Mouse (Mus musculus): ENCODE measurements around the gene Map2k5. TPM values are rescaled to one million over a fixed set of nuclear protein-coding genes. Genes with fewer than 3 reads are reported as not detected.

The Map2k5 gene
- 15.8 and 20.0 TPM in 2 replicates for total RNA-seq (2023)

DNA sequence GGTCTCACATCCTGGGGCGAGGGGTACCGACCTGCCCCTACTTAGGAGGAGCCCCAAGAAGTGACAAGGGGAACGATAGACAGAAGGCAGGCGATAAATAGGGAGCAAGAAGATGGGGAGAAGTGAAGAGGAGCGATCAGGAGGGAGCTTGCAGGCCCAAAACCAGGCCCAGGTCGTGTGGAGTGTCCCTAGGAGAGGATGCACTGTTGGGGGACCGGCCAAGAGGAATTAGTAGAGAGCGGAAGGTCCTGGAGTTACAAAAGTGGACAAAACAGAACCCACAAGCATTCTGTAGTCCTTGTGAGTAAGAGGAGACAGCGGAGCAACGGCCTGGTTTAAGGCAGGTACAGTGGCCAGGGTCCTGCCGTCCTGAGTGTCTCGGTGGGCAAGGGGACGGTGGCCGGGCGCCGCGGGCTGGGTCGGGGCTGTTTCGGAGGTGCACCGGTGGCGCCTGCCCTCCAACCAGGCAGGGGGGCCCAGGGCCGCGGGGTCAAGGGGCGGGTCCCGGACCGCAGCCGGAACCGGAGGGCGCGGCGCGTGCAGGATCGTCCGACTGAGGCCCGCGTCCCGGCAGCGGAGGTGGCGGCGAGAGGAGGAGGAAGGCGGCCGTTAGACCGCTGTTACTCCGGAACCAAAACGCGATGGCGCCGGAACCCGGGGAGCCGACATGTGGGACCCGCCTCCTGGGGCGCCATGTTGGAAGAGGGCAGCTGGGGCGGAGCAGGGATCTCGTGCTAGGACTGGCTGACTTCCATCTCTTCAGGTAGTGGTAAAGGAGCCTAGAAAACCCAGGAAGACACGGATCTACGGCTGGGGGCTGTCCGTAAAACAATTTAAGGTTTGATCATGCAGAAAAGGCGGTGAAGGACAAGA is at the start of gene Map2k5:
Gene Map2k5 (minus strand): TSS at position 633 of the 873 bp plus-strand sequence.

GRCm38 (mm10) chr9:63398611-63399462 is 21.1 kb upstream of the Map2k5 start, which contains the start of gene 2300009A05Rik:
TSS of gene 2300009A05Rik (minus strand) at chr9:63399246.

DNA sequence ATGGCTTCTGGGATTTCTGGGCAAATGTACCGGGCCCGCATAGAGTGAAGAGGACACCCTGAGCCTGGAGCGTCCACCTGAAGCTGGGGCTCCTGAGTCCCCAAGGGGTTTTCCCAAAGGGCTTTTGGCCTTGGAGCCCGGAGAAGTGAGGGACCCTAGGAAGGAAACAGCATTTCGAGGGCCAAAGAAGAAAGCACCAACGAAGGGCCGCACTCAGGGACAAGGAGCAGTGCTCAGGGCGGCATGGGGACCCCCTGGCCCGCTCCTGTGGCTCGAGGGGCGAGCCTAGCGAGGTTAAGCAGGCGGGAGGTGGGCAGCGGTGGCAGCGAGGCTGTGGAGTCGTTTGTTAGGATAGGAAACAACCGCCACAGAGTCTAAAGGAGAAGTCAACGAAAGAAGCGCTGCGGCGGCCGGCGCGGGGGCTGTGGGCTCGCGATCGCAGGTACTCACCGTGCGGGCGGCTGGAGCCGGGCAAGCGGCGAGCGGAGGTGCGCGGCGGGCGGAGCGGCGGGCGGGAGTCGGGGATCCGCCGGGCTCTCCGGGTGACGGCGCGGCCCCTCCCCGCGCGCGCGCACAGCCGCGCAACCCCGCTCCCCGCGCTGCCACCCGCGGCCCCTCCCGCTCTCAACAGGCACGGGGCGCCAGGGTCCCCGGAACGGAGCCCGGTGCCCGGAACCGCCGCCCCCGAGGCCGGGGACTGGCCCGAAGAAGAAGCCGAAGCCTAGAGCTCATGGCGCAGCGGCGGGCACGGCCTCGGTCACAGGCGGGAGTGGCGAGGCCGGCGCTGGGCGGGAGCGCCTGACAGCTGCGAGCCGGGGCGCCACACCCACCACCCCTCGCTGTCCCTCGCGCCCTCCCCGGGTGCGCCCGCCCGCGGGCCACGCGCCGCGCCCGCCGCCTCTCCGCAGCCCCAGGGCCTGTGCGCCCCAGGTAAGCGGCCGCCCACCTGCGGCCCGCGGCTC is 229.0 kb downstream of the Map2k5 start, which contains the start of gene Skor1:
Gene Skor1 (minus strand): TSS at position 552 of the 962 bp plus-strand sequence.

Other genes with a start within 250 kb of the Map2k5 start
- 0.16 TPM in 1 of 2 replicates, not detected in the other for gene Skor1, start 228.9 kb downstream of the Map2k5 start, total RNA-seq (2023)
- gene 2300009A05Rik, start 21.3 kb upstream of the Map2k5 start, total RNA-seq (2023): 3.5 and 7.2 TPM in 2 replicates
- gene Iqch, start 224.6 kb upstream of the Map2k5 start, total RNA-seq (2023): 0.22 and 0.23 TPM in 2 replicates
- 24.5 and 28.3 TPM in 2 replicates for gene Aagab, start 224.8 kb upstream of the Map2k5 start, total RNA-seq (2023)

All from neutrophil, adult 65 days (primary cell).